Mouse (Mus musculus) embryo, embryonic 11 days (tissue): ENCODE data around the gene Apon.
"Not testable (repeated sequence)": the region's sequence is repeated elsewhere in the genome, so short reads cannot be mapped to it uniquely, and the experiment has no call there.

Experiments used
- DNase-seq: peaks from one replicate; pipeline ENCODE4 v3.0.0-alpha.2; 2015

Apon gene

GRCm38 (mm10) chr10:128278158-128278557 is 24.3 kb downstream of the Apon start:
- DNase-seq = no peak

- DNase-seq = no peak
Observed at GRCm38 (mm10) chr10:128280943-128281342, 27.0 kb downstream of the Apon start.

GRCm38 (mm10) chr10:128281682-128282081 is 27.8 kb downstream of the Apon start:
- no peak for DNase-seq

GRCm38 (mm10) chr10:128282886-128283450 is 29.1 kb downstream of the Apon start:
- DNase-seq = no peak

GRCm38 (mm10) chr10:128283604-128284579 is 30.0 kb downstream of the Apon start:
- DNase-seq = peak; percentile 81

GRCm38 (mm10) chr10:128290594-128290993 is 36.7 kb downstream of the Apon start:
- DNase-seq = not testable (repeated sequence)

- no peak for DNase-seq
Observed at GRCm38 (mm10) chr10:128296370-128297090, 42.6 kb downstream of the Apon start.

- no peak for DNase-seq
Observed at GRCm38 (mm10) chr10:128297221-128297620, 43.3 kb downstream of the Apon start.

GRCm38 (mm10) chr10:128297622-128298021 is 43.7 kb downstream of the Apon start:
- DNase-seq = no peak

GRCm38 (mm10) chr10:128298243-128298642 is 44.3 kb downstream of the Apon start:
- DNase-seq = no peak

- no peak for DNase-seq
Observed at GRCm38 (mm10) chr10:128298702-128299171, 44.8 kb downstream of the Apon start, which contains the start of gene Il23a. TSS of gene Il23a (minus strand) at chr10:128298752.

- DNase-seq = no peak
Observed at GRCm38 (mm10) chr10:128302357-128302756, 48.5 kb downstream of the Apon start.

- no peak for DNase-seq
Observed at GRCm38 (mm10) chr10:128302785-128303125, 48.9 kb downstream of the Apon start.

- DNase-seq = peak; percentile 98
Observed at GRCm38 (mm10) chr10:128303126-128304021, 49.5 kb downstream of the Apon start, which contains the start of gene Pan2. TSS of gene Pan2 (plus strand) at chr10:128303335.
